Mouse (Mus musculus) heart, postnatal 0 days (tissue): ENCODE data around the gene Ndufa3.

ENCODE experiments used
- CTCF ChIP-seq: IDR thresholded peaks from 2 replicates; pipeline ENCODE4 v1.5.1; 2016; ENCODE audit warnings: antibody characterized with exemption, control low read depth, low read depth
- EP300 ChIP-seq: IDR thresholded peaks from 2 replicates; pipeline ENCODE4 v1.6.1; 2016; ENCODE audit warnings: antibody characterized with exemption, low read depth

- TF ChIP-seq CTCF (no peak), EP300 (no peak)
Observed at GRCm38 (mm10) chr7:3617242-3617995, at the start of gene Ndufa3.
